Mouse (Mus musculus): ENCODE data around the gene Gm14851. TPM values are rescaled to one million over a fixed set of nuclear protein-coding genes. Genes with fewer than 3 reads are reported as not detected.
"Not testable (repeated sequence)": the region's sequence is repeated elsewhere in the genome, so short reads cannot be mapped to it uniquely, and the experiment has no call there.

The Gm14851 gene
- polyA plus RNA-seq (2012; rRNA removed), result not detected in 2 replicates

GRCm38 (mm10) chr8:21095950-21096349, at the start of gene Gm14851:
Gene Gm14851, minus strand, starts transcription at chr8:21096050.
- WGBS, result no CpG with 5 or more reads among the region's 2 CpGs

GRCm38 (mm10) chr8:21134342-21134741, 38.5 kb upstream of the Gm14851 start, which contains the start of gene Defa30:
Gene Defa30, plus strand, starts transcription at chr8:21134642.
- not testable (repeated sequence) for H3K27me3 ChIP-seq (ENCODE audit: control insufficient read depth, insufficient read depth, low read length); DNase-seq (ENCODE audit: low read depth in 1 of 2, low spot score in 2 of 2); H3K36me3 ChIP-seq (ENCODE audit: control insufficient read depth, insufficient read depth, low read length); H3K4me3 ChIP-seq (ENCODE audit: extremely low read depth, insufficient read depth, insufficient read length); H3K27ac ChIP-seq (ENCODE audit: insufficient read depth, low read length); H3K4me1 ChIP-seq (ENCODE audit: control insufficient read depth, insufficient read depth, insufficient read length)
- 48% methylated on average over 3 of the region's 3 CpGs for WGBS

More at GRCm38 (mm10) chr8:21095950-21096349, at the start of gene Gm14851:
- not testable (repeated sequence) for DNase-seq (ENCODE audit: low read depth in 1 of 2, low spot score in 2 of 2); H3K36me3 ChIP-seq (ENCODE audit: control insufficient read depth, insufficient read depth, low read length); H3K27me3 ChIP-seq (ENCODE audit: control insufficient read depth, insufficient read depth, low read length); H3K4me1 ChIP-seq (ENCODE audit: control insufficient read depth, insufficient read depth, insufficient read length); H3K27ac ChIP-seq (ENCODE audit: insufficient read depth, low read length); H3K4me3 ChIP-seq (ENCODE audit: extremely low read depth, insufficient read depth, insufficient read length)

- H3K4me3 ChIP-seq (ENCODE audit: extremely low read depth, insufficient read depth, insufficient read length), result no peak overlapping the region
- no peaks in the 10 kb centered on the region for H3K36me3 ChIP-seq (ENCODE audit: control insufficient read depth, insufficient read depth, low read length)
- no peaks in the 10 kb centered on the region for H3K4me1 ChIP-seq (ENCODE audit: control insufficient read depth, insufficient read depth, insufficient read length)
- no peak for DNase-seq (ENCODE audit: low read depth in 1 of 2, low spot score in 2 of 2)
- no peaks in the 10 kb centered on the region for H3K27me3 ChIP-seq (ENCODE audit: control insufficient read depth, insufficient read depth, low read length)
- no peak overlapping the region for H3K27ac ChIP-seq (ENCODE audit: insufficient read depth, low read length)
- WGBS, result 35% methylated on average over 4 of the region's 4 CpGs
- no peak for TF ChIP-seq POLR2A (IDR thresholded peaks at IDR 0.05; ENCODE audit: low read depth, low read length)
- no peak for TF ChIP-seq CTCF (IDR thresholded peaks at IDR 0.05; ENCODE audit: extremely low read depth, insufficient read depth, insufficient read length, insufficient replicate concordance)
Observed at GRCm38 (mm10) chr8:21093106-21093505, 2.7 kb downstream of the Gm14851 start.

DNA sequence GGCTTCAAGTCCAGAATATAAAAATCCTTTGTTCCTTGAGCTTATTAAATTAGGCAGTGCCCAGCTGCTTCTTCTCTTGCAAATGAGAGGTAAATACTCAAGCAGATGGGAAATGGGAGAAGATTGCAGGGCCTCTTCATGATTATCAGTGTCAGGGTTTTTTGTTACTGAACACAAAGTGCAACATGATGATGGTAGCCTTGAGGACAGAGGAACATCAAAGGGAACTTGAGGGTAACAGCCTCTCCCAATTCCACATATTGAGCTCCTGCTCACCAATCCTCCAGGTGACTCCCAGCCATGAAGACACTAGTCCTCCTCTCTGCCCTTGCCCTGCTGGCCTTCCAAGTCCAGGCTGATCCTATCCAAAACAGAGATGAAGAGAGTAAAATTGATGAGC, 11.7 kb downstream of the Gm14851 start, which contains the start of gene Defa25:
TSS of gene Defa25 (plus strand) at position 301 of the 400 bp plus-strand sequence.
- H3K36me3 ChIP-seq (ENCODE audit: control insufficient read depth, insufficient read depth, low read length); H3K4me1 ChIP-seq (ENCODE audit: control insufficient read depth, insufficient read depth, insufficient read length); DNase-seq (ENCODE audit: low read depth in 1 of 2, low spot score in 2 of 2); H3K27me3 ChIP-seq (ENCODE audit: control insufficient read depth, insufficient read depth, low read length); H3K4me3 ChIP-seq (ENCODE audit: extremely low read depth, insufficient read depth, insufficient read length); H3K27ac ChIP-seq (ENCODE audit: insufficient read depth, low read length): not testable (repeated sequence)

DNA sequence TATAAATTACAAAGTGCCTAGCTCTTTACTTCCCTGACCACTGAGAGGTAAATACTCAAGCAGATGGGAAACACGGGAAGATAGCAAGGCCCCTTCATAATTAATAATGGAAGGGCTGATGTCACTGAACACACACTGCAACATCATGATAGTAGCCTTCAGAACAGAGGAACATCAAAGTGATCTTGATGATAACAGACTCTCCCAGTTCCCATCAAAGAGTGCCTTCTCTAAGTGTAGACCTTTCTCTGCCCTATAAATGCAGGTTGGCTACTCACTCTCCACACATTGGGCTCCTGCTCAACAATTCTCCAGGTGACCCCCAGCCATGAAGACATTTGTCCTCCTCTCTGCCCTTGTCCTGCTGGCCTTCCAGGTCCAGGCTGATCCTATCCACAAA, 31.1 kb downstream of the Gm14851 start, which contains the start of gene Defa35:
TSS of gene Defa35 (plus strand) at position 301 of the 400 bp plus-strand sequence.
- not testable (repeated sequence) for DNase-seq (ENCODE audit: low read depth in 1 of 2, low spot score in 2 of 2); H3K36me3 ChIP-seq (ENCODE audit: control insufficient read depth, insufficient read depth, low read length); H3K4me1 ChIP-seq (ENCODE audit: control insufficient read depth, insufficient read depth, insufficient read length); H3K27me3 ChIP-seq (ENCODE audit: control insufficient read depth, insufficient read depth, low read length); H3K4me3 ChIP-seq (ENCODE audit: extremely low read depth, insufficient read depth, insufficient read length); H3K27ac ChIP-seq (ENCODE audit: insufficient read depth, low read length)
- 80% methylated on average over 1 of the region's 1 CpGs for WGBS

DNA sequence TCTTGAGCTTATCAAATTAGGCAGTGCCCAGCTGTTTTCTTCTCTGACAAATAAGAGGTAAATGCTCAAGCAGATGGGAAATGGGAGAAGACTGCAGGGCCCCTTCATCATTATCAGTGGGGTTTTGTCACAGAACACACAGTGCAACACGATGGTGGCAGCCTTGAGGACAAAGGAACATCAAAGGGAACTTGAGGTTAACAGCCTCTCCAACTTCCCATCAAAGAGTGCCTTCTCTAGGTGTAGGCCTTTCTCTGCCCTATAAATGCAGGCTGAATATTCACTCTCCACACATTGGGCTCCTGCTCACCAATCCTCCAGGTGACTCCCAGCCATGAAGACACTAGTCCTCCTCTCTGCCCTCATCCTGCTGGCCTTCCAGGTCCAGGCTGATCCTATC, 41.1 kb downstream of the Gm14851 start, which contains the start of gene Defa23:
TSS of gene Defa23 (plus strand) at position 301 of the 400 bp plus-strand sequence.
- DNase-seq (ENCODE audit: low read depth in 1 of 2, low spot score in 2 of 2); H3K4me3 ChIP-seq (ENCODE audit: extremely low read depth, insufficient read depth, insufficient read length); H3K36me3 ChIP-seq (ENCODE audit: control insufficient read depth, insufficient read depth, low read length); H3K27ac ChIP-seq (ENCODE audit: insufficient read depth, low read length); H3K4me1 ChIP-seq (ENCODE audit: control insufficient read depth, insufficient read depth, insufficient read length); H3K27me3 ChIP-seq (ENCODE audit: control insufficient read depth, insufficient read depth, low read length): not testable (repeated sequence)
- no CpG with 5 or more reads among the region's 1 CpGs for WGBS

Other genes with a start within 250 kb of the Gm14851 start
- not detected in 2 replicates for gene Defb33, start 203.4 kb downstream of the Gm14851 start, polyA plus RNA-seq (2012; rRNA removed)
- gene Gm15056, start 193.4 kb downstream of the Gm14851 start, polyA plus RNA-seq (2012; rRNA removed), result 0.48 and 0.96 TPM in 2 replicates
- not detected in 2 replicates for gene Gm6040, start 174.0 kb downstream of the Gm14851 start, polyA plus RNA-seq (2012; rRNA removed)
- gene AY761185, start 151.3 kb downstream of the Gm14851 start, polyA plus RNA-seq (2012; rRNA removed), result not detected in 2 replicates
- gene Defa21, start 70.5 kb downstream of the Gm14851 start, polyA plus RNA-seq (2012; rRNA removed), result not detected in 2 replicates
- gene Defa23, start 41.0 kb downstream of the Gm14851 start, polyA plus RNA-seq (2012; rRNA removed), result not detected in 2 replicates
- not detected in 2 replicates for gene Defa35, start 31.0 kb downstream of the Gm14851 start, polyA plus RNA-seq (2012; rRNA removed)
- not detected in 2 replicates for gene Defa25, start 11.6 kb downstream of the Gm14851 start, polyA plus RNA-seq (2012; rRNA removed)
- gene Defa30, start 38.6 kb upstream of the Gm14851 start, polyA plus RNA-seq (2012; rRNA removed), result not detected in 2 replicates
- gene Defa22, start 66.2 kb upstream of the Gm14851 start, polyA plus RNA-seq (2012; rRNA removed), result not detected in 2 replicates
- not detected in 2 replicates for gene Defa31, start 95.6 kb upstream of the Gm14851 start, polyA plus RNA-seq (2012; rRNA removed)
- not detected in 2 replicates for gene Gm15293, start 105.5 kb upstream of the Gm14851 start, polyA plus RNA-seq (2012; rRNA removed)
- gene Gm15292, start 153.7 kb upstream of the Gm14851 start, polyA plus RNA-seq (2012; rRNA removed), result not detected in 2 replicates
- not detected in 2 replicates for gene Defa27, start 219.5 kb upstream of the Gm14851 start, polyA plus RNA-seq (2012; rRNA removed)
- gene Defa29, start 231.0 kb upstream of the Gm14851 start, polyA plus RNA-seq (2012; rRNA removed), result not detected in 2 replicates

All from spleen, adult 2 months (tissue).